Mouse (Mus musculus) hindbrain, embryonic 16.5 days (tissue): ENCODE data around the gene Cand2. TPM values are rescaled to one million over a fixed set of nuclear protein-coding genes. Genes with fewer than 3 reads are reported as not detected.

Experiments
- ATAC-seq: fragments of 200-750 bp; cut with Nextera tagmentation; 2 replicates; pipeline ENCODE4 v1.8.0; 2017; ENCODE audit warnings: moderate TSS enrichment, moderate library complexity
- H3K27ac ChIP-seq: fragments of 300-500 bp; sonication (generic); 2 replicates; pipeline ENCODE4 v1.5.1; 2014; ENCODE audit warnings: low read depth, mild to moderate bottlenecking, control low read depth, low read length, moderate library complexity
- H3K27me3 ChIP-seq: fragments of 300-500 bp; sonication (generic); replicated peaks from 2 replicates; pipeline ENCODE4 v1.6.1; 2014; ENCODE audit warnings: low read length; ENCODE audit not compliant: control insufficient read depth, insufficient read depth
- H3K36me3 ChIP-seq: fragments of 300-500 bp; sonication (generic); 2 replicates; pipeline ENCODE4 v1.6.1; 2014; ENCODE audit warnings: mild to moderate bottlenecking, low read length, moderate library complexity, mixed read lengths; ENCODE audit not compliant: control insufficient read depth, insufficient read depth
- H3K4me1 ChIP-seq: fragments of 300-500 bp; sonication (generic); 2 replicates; pipeline ENCODE4 v1.6.1; 2014; ENCODE audit warnings: low read depth, low read length; ENCODE audit not compliant: control insufficient read depth, insufficient read depth
- H3K4me2 ChIP-seq: fragments of 300-500 bp; sonication (generic); 2 replicates; pipeline ENCODE4 v1.6.1; 2014; ENCODE audit warnings: mild to moderate bottlenecking, low read length, control low read depth, moderate library complexity
- H3K4me3 ChIP-seq: fragments of 300-500 bp; sonication (generic); 2 replicates; pipeline ENCODE4 v1.5.1; 2014; ENCODE audit warnings: mild to moderate bottlenecking, low read length, control low read depth, moderate library complexity
- H3K9ac ChIP-seq: fragments of 300-500 bp; sonication (generic); 2 replicates; pipeline ENCODE4 v1.6.1; 2014; ENCODE audit warnings: low read depth, mild to moderate bottlenecking, control low read depth, low read length, moderate library complexity
- H3K9me3 ChIP-seq: fragments of 300-500 bp; sonication (generic); 2 replicates; pipeline ENCODE4 v1.6.1; 2014; ENCODE audit warnings: mild to moderate bottlenecking, low read length, moderate library complexity; ENCODE audit not compliant: control insufficient read depth
- WGBS: fragments of 180-500 bp; shearing (Covaris S2); extraction: QIAGEN DNeasy Blood & Tissue Kit; methylation state at CpG from one replicate; pipeline ENCODE4 v1.1.7; 2014; 5-methylcytosine and 5-hydroxymethylcytosine counted together
- polyA plus RNA-seq: library from polyadenylated mRNA; unstranded; fragments of >200 nt; fragmentation: Nextera tagmentation; extraction: Ambion mirVana; gene quantifications from 2 replicates; pipeline ENCODE4 v1.2.1, GENCODE M21; 2015

Gene Cand2
- polyA plus RNA-seq, 1 experiment from 2014 or later: 10.0 TPM

- WGBS: 84% methylated on average over 7 of the region's 7 CpGs
Measured at GRCm38 (mm10) chr6:115755536-115755935, 18.8 kb upstream of the Cand2 start.

GRCm38 (mm10) chr6:115758981-115759435, 15.3 kb upstream of the Cand2 start:
- Histone ChIP-seq H3K4me3 (no peak overlapping the region), H3K4me1 (peaks cover 1% of the 10 kb centered on the region), H3K27ac (no peak overlapping the region), H3K9ac (no peak overlapping the region), H3K4me2 (no peak overlapping the region), H3K27me3 (no peaks in the 10 kb centered on the region), H3K36me3 (no peaks in the 10 kb centered on the region), H3K9me3 (no peaks in the 10 kb centered on the region)
- ATAC-seq: no peak
- 66% methylated on average over 8 of the region's 9 CpGs for WGBS

More at GRCm38 (mm10) chr6:115755536-115755935, 18.8 kb upstream of the Cand2 start:
- Histone ChIP-seq H3K9me3 (no peaks in the 10 kb centered on the region), H3K4me3 (no peak overlapping the region), H3K36me3 (no peaks in the 10 kb centered on the region), H3K4me1 (no peaks in the 10 kb centered on the region), H3K9ac (no peak overlapping the region), H3K27ac (no peak overlapping the region), H3K4me2 (no peak overlapping the region), H3K27me3 (no peaks in the 10 kb centered on the region)
- ATAC-seq: no peak

GRCm38 (mm10) chr6:115759461-115759860, 14.9 kb upstream of the Cand2 start:
- H3K9ac ChIP-seq: no peak overlapping the region
- H3K36me3 ChIP-seq: no peaks in the 10 kb centered on the region
- peaks cover 4% of the 10 kb centered on the region for H3K4me1 ChIP-seq
- H3K4me2 ChIP-seq: no peak overlapping the region
- 70% methylated on average over 5 of the region's 5 CpGs for WGBS
- H3K4me3 ChIP-seq: no peak overlapping the region
- H3K27me3 ChIP-seq: no peaks in the 10 kb centered on the region
- no peaks in the 10 kb centered on the region for H3K9me3 ChIP-seq
- no peak for ATAC-seq
- H3K27ac ChIP-seq: no peak overlapping the region

- no peak overlapping the region for H3K27ac ChIP-seq
- no peaks in the 10 kb centered on the region for H3K27me3 ChIP-seq
- H3K4me1 ChIP-seq: peaks cover 4% of the 10 kb centered on the region
- 95% methylated on average over 4 of the region's 4 CpGs for WGBS
- H3K9me3 ChIP-seq: no peaks in the 10 kb centered on the region
- H3K4me3 ChIP-seq: no peak overlapping the region
- no peaks in the 10 kb centered on the region for H3K36me3 ChIP-seq
- no peak overlapping the region for H3K4me2 ChIP-seq
- no peak for ATAC-seq
- H3K9ac ChIP-seq: no peak overlapping the region
Measured at GRCm38 (mm10) chr6:115760137-115760536, 14.2 kb upstream of the Cand2 start.

- H3K9ac ChIP-seq: no peak overlapping the region
- 50% methylated on average over 4 of the region's 4 CpGs for WGBS
- no peak overlapping the region for H3K4me2 ChIP-seq
Measured at GRCm38 (mm10) chr6:115760982-115761381, 13.4 kb upstream of the Cand2 start.

GRCm38 (mm10) chr6:115761995-115762756, 12.2 kb upstream of the Cand2 start, which contains the start of gene Tmem40:
TSS of gene Tmem40 (minus strand) at chr6:115762410.
- no peaks in the 10 kb centered on the region for H3K9me3 ChIP-seq
- peaks cover 4% of the 10 kb centered on the region for H3K4me1 ChIP-seq
- H3K4me2 ChIP-seq: peak within 1 kb of the TSS; percentile 21; the same call in 1 of the 2 replicates
- H3K27ac ChIP-seq: peak within 1 kb of the TSS; percentile 59; the same call in 1 of the 2 replicates
- ATAC-seq: no peak; the same call in 1 of the 2 replicates
- no peak within 1 kb of the TSS for H3K4me3 ChIP-seq
- WGBS: 2% methylated on average over 9 of the region's 9 CpGs
- H3K27me3 ChIP-seq: no peaks in the 10 kb centered on the region
- peak within 1 kb of the TSS; percentile 27; the same call in 1 of the 2 replicates for H3K9ac ChIP-seq
- H3K36me3 ChIP-seq: no peaks in the 10 kb centered on the region

More at GRCm38 (mm10) chr6:115760982-115761381, 13.4 kb upstream of the Cand2 start:
- Histone ChIP-seq H3K4me1 (peaks cover 4% of the 10 kb centered on the region), H3K9me3 (no peaks in the 10 kb centered on the region), H3K36me3 (no peaks in the 10 kb centered on the region), H3K4me3 (no peak overlapping the region), H3K27ac (no peak overlapping the region), H3K27me3 (no peaks in the 10 kb centered on the region)
- no peak for ATAC-seq

- Histone ChIP-seq H3K4me3 (no peak overlapping the region), H3K4me1 (peaks cover 4% of the 10 kb centered on the region), H3K9ac (peak overlapping the region; percentile 38; the same call in 1 of the 2 replicates), H3K4me2 (peak overlapping the region; percentile 33; the same call in 1 of the 2 replicates), H3K36me3 (no peaks in the 10 kb centered on the region), H3K9me3 (no peaks in the 10 kb centered on the region), H3K27ac (peak overlapping the region; percentile 77), H3K27me3 (no peaks in the 10 kb centered on the region)
- WGBS: 5% methylated on average over 7 of the region's 7 CpGs
- ATAC-seq: peak; percentile 97
Measured at GRCm38 (mm10) chr6:115764179-115764578, 10.2 kb upstream of the Cand2 start.

GRCm38 (mm10) chr6:115767357-115767756, 7.0 kb upstream of the Cand2 start:
- Histone ChIP-seq H3K9me3 (no peaks in the 10 kb centered on the region), H3K4me1 (peaks cover 4% of the 10 kb centered on the region), H3K4me2 (no peak overlapping the region), H3K36me3 (no peaks in the 10 kb centered on the region), H3K27ac (no peak overlapping the region), H3K9ac (no peak overlapping the region), H3K4me3 (no peak overlapping the region), H3K27me3 (no peaks in the 10 kb centered on the region)
- ATAC-seq: no peak
- WGBS: 31% methylated on average over 9 of the region's 9 CpGs

GRCm38 (mm10) chr6:115768207-115768606, 6.1 kb upstream of the Cand2 start:
- Histone ChIP-seq H3K9me3 (no peaks in the 10 kb centered on the region), H3K36me3 (no peaks in the 10 kb centered on the region), H3K4me3 (no peak overlapping the region), H3K4me1 (peaks cover 4% of the 10 kb centered on the region), H3K9ac (no peak overlapping the region), H3K27me3 (no peaks in the 10 kb centered on the region), H3K4me2 (no peak overlapping the region), H3K27ac (no peak overlapping the region)
- 95% methylated on average over 4 of the region's 4 CpGs for WGBS
- no peak for ATAC-seq
